Mouse (Mus musculus): Measurements from ENCODE around the gene Kirrel3.

GRCm38 (mm10) chr9:35024591-35025496, 539.1 kb downstream of the Kirrel3 start:
- no peak for TF ChIP-seq GATA1 (IDR thresholded peaks at IDR 0.05; ENCODE audit: borderline replicate concordance, low read length)
- no peak for TF ChIP-seq FLI1 (IDR thresholded peaks at IDR 0.05; ENCODE audit: low read length)

Data from megakaryocyte, embryonic 14.5 days (primary cell).